Mouse (Mus musculus): ENCODE data around the gene Golph3l. TPM values are rescaled to one million over a fixed set of nuclear protein-coding genes. Genes with fewer than 3 reads are reported as not detected.
A peak's percentile ranks its signal among the peaks of the same experiment; 100 is the strongest.
"Not testable (repeated sequence)": the region's sequence is repeated elsewhere in the genome, so short reads cannot be mapped to it uniquely, and the experiment has no call there.

The Golph3l gene
- polyA plus RNA-seq, 1 experiment from 2014 or later, result 37.4 TPM

DNA sequence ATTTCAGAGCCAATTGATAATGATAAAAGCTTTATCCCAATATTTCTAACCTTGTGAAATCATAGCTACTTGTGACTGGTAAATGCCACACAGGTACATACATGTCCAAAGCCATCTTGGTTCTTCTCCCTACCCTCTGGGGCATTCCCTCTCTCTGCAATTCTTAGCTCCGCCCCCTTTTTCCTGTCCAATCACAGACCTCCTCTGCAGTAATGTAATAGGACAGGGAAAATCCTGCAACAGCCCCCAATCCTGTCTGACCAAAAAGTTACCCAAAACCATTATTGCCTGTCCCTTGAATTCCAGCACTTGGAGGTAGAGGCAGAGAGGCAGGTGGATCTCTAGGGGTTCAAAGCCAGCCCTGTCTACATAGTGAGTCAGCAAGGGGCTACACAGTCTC, 32.5 kb downstream of the Golph3l start:
- Histone ChIP-seq H3K36me3 (ENCODE audit: control insufficient read depth, insufficient read depth, low read length) (peaks cover 19% of the 10 kb centered on the region; the same call in 1 of the 2 replicates), H3K4me1 (ENCODE audit: control insufficient read depth, insufficient read depth, low read length) (peaks cover 6% of the 10 kb centered on the region), H3K27ac (ENCODE audit: low read length) (no peak overlapping the region), H3K9ac (ENCODE audit: low read length) (no peak overlapping the region), H3K4me3 (replicated peaks; ENCODE audit: low read length) (no peak overlapping the region), H3K4me2 (ENCODE audit: low read depth, low read length) (no peak overlapping the region), H3K9me3 (replicated peaks; ENCODE audit: control insufficient read depth, low read length) (no peaks in the 10 kb centered on the region), H3K27me3 (ENCODE audit: control insufficient read depth, insufficient read depth, low read length) (no peaks in the 10 kb centered on the region)
- WGBS, result 93% methylated on average over 1 of the region's 1 CpGs
- no peak for ATAC-seq (ENCODE audit: insufficient read depth, low FRiP score)

DNA sequence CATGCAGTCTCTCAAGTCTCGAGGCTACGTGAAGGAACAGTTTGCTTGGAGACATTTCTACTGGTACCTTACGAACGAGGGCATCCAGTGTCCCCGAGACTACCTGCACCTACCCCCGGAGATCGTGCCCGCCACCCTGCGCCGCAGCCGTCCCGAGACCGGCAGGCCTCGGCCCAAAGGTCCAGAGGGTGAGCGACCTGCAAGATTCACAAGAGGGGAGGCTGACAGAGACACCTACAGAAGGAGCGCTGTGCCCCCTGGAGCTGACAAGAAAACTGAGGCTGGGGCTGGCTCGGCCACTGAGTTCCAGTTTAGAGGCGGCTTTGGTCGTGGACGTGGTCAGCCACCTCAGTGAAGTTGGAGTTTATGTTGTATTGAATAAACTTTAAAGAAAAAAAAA, 33.7 kb downstream of the Golph3l start:
- 90% methylated on average over 20 of the region's 20 CpGs for WGBS
- H3K27me3 ChIP-seq (ENCODE audit: control insufficient read depth, insufficient read depth, low read length); ATAC-seq (ENCODE audit: insufficient read depth, low FRiP score); H3K27ac ChIP-seq (ENCODE audit: low read length); H3K9ac ChIP-seq (ENCODE audit: low read length); H3K4me3 ChIP-seq (replicated peaks; ENCODE audit: low read length); H3K4me1 ChIP-seq (ENCODE audit: control insufficient read depth, insufficient read depth, low read length); H3K4me2 ChIP-seq (ENCODE audit: low read depth, low read length); H3K9me3 ChIP-seq (replicated peaks; ENCODE audit: control insufficient read depth, low read length): not testable (repeated sequence)
- H3K36me3 ChIP-seq (ENCODE audit: control insufficient read depth, insufficient read depth, low read length), result peaks cover 20% of the 10 kb centered on the region

DNA sequence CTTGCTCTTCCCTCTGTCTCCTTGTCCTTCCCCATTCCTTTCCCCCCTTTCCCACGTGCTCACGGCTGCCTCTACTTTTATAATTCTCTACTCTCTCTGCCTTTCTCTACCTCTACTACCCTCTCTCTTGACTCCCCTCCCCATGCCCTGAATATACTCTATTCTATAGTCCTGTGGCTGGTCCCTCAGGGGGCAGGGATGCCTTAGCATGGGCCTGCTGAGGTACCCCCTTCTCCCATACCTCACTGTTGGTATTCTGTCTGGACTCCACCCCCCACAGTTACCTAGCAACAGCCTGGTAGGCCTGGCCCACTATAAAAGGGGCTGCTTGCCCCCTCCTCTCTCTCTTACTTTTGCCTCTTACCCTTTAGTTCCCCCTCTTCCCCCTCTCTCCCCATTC, 34.8 kb downstream of the Golph3l start:
- H3K27me3 ChIP-seq (ENCODE audit: control insufficient read depth, insufficient read depth, low read length), result no peaks in the 10 kb centered on the region
- H3K4me2 ChIP-seq (ENCODE audit: low read depth, low read length), result no peak overlapping the region
- ATAC-seq (ENCODE audit: insufficient read depth, low FRiP score), result no peak
- H3K9ac ChIP-seq (ENCODE audit: low read length), result no peak overlapping the region
- H3K36me3 ChIP-seq (ENCODE audit: control insufficient read depth, insufficient read depth, low read length), result peaks cover 16% of the 10 kb centered on the region
- H3K27ac ChIP-seq (ENCODE audit: low read length), result no peak overlapping the region
- H3K4me1 ChIP-seq (ENCODE audit: control insufficient read depth, insufficient read depth, low read length), result peaks cover 8% of the 10 kb centered on the region
- H3K9me3 ChIP-seq (replicated peaks; ENCODE audit: control insufficient read depth, low read length), result no peaks in the 10 kb centered on the region
- 76% methylated on average over 2 of the region's 2 CpGs for WGBS
- H3K4me3 ChIP-seq (replicated peaks; ENCODE audit: low read length), result no peak overlapping the region

DNA sequence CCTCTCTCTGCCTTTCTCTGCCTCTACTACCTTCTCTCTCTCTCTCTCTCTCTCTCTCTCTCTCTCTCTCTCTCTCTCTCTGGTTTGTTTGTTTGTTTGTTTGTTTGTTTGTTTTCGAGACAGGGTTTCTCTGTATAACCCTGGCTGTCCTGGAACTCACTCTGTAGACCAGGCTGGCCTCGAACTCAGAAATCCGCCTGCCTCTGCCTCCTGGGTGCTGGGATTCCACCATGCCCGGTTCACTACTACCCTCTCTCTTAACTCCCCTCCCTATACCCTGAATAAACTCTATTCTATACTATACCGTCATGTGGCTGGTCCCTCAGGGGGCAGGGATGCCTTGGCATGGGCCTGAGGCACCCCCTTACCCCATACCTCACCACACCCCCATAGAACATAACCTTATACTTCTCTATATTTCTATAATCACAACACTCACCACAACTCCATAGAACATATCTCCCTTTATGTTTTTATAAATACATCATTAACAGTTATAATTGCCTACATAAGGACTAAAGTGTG, 35.3 kb downstream of the Golph3l start:
- Histone ChIP-seq H3K9ac (ENCODE audit: low read length) (peak overlapping the region; percentile 56), H3K36me3 (ENCODE audit: control insufficient read depth, insufficient read depth, low read length) (peaks cover 21% of the 10 kb centered on the region), H3K27ac (ENCODE audit: low read length) (peak overlapping the region; percentile 80), H3K4me2 (ENCODE audit: low read depth, low read length) (peak overlapping the region; percentile 61), H3K4me3 (replicated peaks; ENCODE audit: low read length) (peak overlapping the region; percentile 78)
- H3K9me3 ChIP-seq (replicated peaks; ENCODE audit: control insufficient read depth, low read length); H3K27me3 ChIP-seq (ENCODE audit: control insufficient read depth, insufficient read depth, low read length); ATAC-seq (ENCODE audit: insufficient read depth, low FRiP score); H3K4me1 ChIP-seq (ENCODE audit: control insufficient read depth, insufficient read depth, low read length): not testable (repeated sequence)
- WGBS, result 67% methylated on average over 5 of the region's 5 CpGs

DNA sequence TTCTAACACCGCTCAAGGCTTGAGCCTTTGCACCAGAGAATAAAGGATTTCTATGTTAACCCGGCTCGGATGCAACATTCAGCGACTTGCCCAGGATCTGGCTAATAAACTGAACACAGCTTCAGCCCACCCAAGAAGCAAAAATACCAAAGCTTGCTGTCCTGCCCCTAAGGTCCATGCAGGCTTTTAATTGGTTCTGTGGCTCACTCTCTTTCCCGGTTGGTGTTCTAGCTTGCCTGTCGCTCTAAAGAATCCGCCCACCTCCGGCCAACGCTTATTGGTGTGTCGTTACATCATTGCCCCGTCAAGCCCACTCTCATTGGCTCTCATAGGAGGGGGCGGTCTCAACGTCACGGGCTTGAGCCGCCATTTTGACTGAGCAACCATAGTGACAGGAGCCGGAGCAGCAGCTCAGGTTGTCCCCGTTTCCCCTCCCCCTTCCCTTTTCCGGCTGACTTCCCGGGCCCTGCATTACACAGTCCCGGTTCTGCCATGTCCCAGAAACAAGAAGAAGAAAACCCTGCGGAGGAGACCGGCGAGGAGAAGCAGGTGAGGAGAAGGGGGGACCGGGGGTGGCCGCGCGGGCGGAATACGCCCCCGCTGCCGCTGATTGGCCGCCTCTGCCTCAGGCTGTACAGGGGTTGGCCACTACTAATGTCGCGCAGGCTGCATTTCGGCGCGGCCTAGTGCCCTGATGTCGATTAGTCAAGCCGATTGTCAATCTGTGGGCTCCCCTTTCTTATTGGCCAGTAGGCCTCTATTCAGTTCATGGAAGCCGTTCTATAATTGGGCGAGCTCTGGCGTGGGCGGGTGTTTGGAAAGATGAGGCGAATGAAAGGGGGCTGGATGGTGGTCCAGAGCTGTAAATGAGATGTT, 36.1 kb downstream of the Golph3l start, which contains the start of gene Ensa:
Gene Ensa (plus strand): TSS at position 366 of the 876 bp plus-strand sequence.
- no peaks in the 10 kb centered on the region for H3K9me3 ChIP-seq (replicated peaks; ENCODE audit: control insufficient read depth, low read length)
- H3K27ac ChIP-seq (ENCODE audit: low read length), result peak within 1 kb of the TSS; percentile 90
- peaks cover 15% of the 10 kb centered on the region for H3K36me3 ChIP-seq (ENCODE audit: control insufficient read depth, insufficient read depth, low read length)
- H3K9ac ChIP-seq (ENCODE audit: low read length), result peak within 1 kb of the TSS; percentile 84
- H3K4me2 ChIP-seq (ENCODE audit: low read depth, low read length), result peak within 1 kb of the TSS; percentile 72
- H3K4me1 ChIP-seq (ENCODE audit: control insufficient read depth, insufficient read depth, low read length), result peaks cover 8% of the 10 kb centered on the region
- ATAC-seq (ENCODE audit: insufficient read depth, low FRiP score), result peak; percentile 98
- no peaks in the 10 kb centered on the region for H3K27me3 ChIP-seq (ENCODE audit: control insufficient read depth, insufficient read depth, low read length)
- peak within 1 kb of the TSS; percentile 78 for H3K4me3 ChIP-seq (replicated peaks; ENCODE audit: low read length)
- under 1% methylated on average over 44 of the region's 44 CpGs for WGBS

- Histone ChIP-seq H3K4me3 (replicated peaks; ENCODE audit: low read length) (no peak overlapping the region), H3K9ac (ENCODE audit: low read length) (no peak overlapping the region), H3K36me3 (ENCODE audit: control insufficient read depth, insufficient read depth, low read length) (peaks cover 15% of the 10 kb centered on the region), H3K27ac (ENCODE audit: low read length) (no peak overlapping the region), H3K27me3 (ENCODE audit: control insufficient read depth, insufficient read depth, low read length) (no peaks in the 10 kb centered on the region), H3K4me2 (ENCODE audit: low read depth, low read length) (no peak overlapping the region), H3K4me1 (ENCODE audit: control insufficient read depth, insufficient read depth, low read length) (peaks cover 8% of the 10 kb centered on the region), H3K9me3 (replicated peaks; ENCODE audit: control insufficient read depth, low read length) (no peaks in the 10 kb centered on the region)
- no peak for ATAC-seq (ENCODE audit: insufficient read depth, low FRiP score)
- WGBS, result 83% methylated on average over 5 of the region's 5 CpGs
Observed at GRCm38 (mm10) chr3:95627763-95628162, 39.0 kb downstream of the Golph3l start.

GRCm38 (mm10) chr3:95629755-95630154, 41.0 kb downstream of the Golph3l start:
- Histone ChIP-seq H3K9me3 (replicated peaks; ENCODE audit: control insufficient read depth, low read length) (no peaks in the 10 kb centered on the region), H3K36me3 (ENCODE audit: control insufficient read depth, insufficient read depth, low read length) (peaks cover 15% of the 10 kb centered on the region), H3K4me2 (ENCODE audit: low read depth, low read length) (no peak overlapping the region), H3K4me3 (replicated peaks; ENCODE audit: low read length) (no peak overlapping the region), H3K9ac (ENCODE audit: low read length) (no peak overlapping the region), H3K4me1 (ENCODE audit: control insufficient read depth, insufficient read depth, low read length) (peaks cover 8% of the 10 kb centered on the region), H3K27ac (ENCODE audit: low read length) (no peak overlapping the region), H3K27me3 (ENCODE audit: control insufficient read depth, insufficient read depth, low read length) (no peaks in the 10 kb centered on the region)
- 81% methylated on average over 4 of the region's 4 CpGs for WGBS
- no peak for ATAC-seq (ENCODE audit: insufficient read depth, low FRiP score)

DNA sequence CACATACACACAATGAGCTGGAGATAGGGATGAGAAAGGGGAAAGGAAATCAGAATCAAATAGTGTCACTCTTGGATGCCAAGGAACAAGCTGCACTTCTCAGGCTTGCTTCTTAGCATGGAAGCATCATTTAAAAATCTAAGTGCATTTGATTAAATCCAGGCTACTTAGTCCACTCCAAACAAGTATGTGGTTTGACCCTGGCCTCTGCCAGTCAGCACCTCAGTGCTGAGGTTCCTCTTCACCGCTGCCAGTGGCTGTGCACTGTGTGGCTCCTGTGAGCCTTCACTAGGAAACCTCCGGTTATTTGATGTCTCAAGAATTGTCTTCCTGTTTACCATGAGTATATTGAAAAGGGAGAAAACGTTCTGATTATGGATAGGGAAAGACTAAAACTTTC, 42.1 kb downstream of the Golph3l start:
- no peaks in the 10 kb centered on the region for H3K9me3 ChIP-seq (replicated peaks; ENCODE audit: control insufficient read depth, low read length)
- no peak overlapping the region for H3K9ac ChIP-seq (ENCODE audit: low read length)
- H3K4me3 ChIP-seq (replicated peaks; ENCODE audit: low read length), result no peak overlapping the region
- no peaks in the 10 kb centered on the region for H3K27me3 ChIP-seq (ENCODE audit: control insufficient read depth, insufficient read depth, low read length)
- WGBS, result 75% methylated on average over 3 of the region's 3 CpGs
- no peak overlapping the region for H3K4me2 ChIP-seq (ENCODE audit: low read depth, low read length)
- H3K27ac ChIP-seq (ENCODE audit: low read length), result no peak overlapping the region
- H3K4me1 ChIP-seq (ENCODE audit: control insufficient read depth, insufficient read depth, low read length), result peaks cover 5% of the 10 kb centered on the region
- H3K36me3 ChIP-seq (ENCODE audit: control insufficient read depth, insufficient read depth, low read length), result peaks cover 15% of the 10 kb centered on the region
- no peak for ATAC-seq (ENCODE audit: insufficient read depth, low FRiP score)

- no peaks in the 10 kb centered on the region for H3K9me3 ChIP-seq (replicated peaks; ENCODE audit: control insufficient read depth, low read length)
- H3K4me2 ChIP-seq (ENCODE audit: low read depth, low read length), result no peak overlapping the region
- no peaks in the 10 kb centered on the region for H3K27me3 ChIP-seq (ENCODE audit: control insufficient read depth, insufficient read depth, low read length)
- no peak overlapping the region for H3K9ac ChIP-seq (ENCODE audit: low read length)
- WGBS, result 71% methylated on average over 6 of the region's 6 CpGs
- H3K4me1 ChIP-seq (ENCODE audit: control insufficient read depth, insufficient read depth, low read length), result peaks cover under 1% of the 10 kb centered on the region
- no peak overlapping the region for H3K4me3 ChIP-seq (replicated peaks; ENCODE audit: low read length)
- no peak for ATAC-seq (ENCODE audit: insufficient read depth, low FRiP score)
- H3K36me3 ChIP-seq (ENCODE audit: control insufficient read depth, insufficient read depth, low read length), result peaks cover 15% of the 10 kb centered on the region
- H3K27ac ChIP-seq (ENCODE audit: low read length), result no peak overlapping the region
Observed at GRCm38 (mm10) chr3:95631304-95631703, 42.6 kb downstream of the Golph3l start.
